Mouse (Mus musculus) gastrocnemius, postnatal 4 days (tissue): ENCODE results near the gene Ap1m2. TPM values are rescaled to one million over a fixed set of nuclear protein-coding genes. Genes with fewer than 3 reads are reported as not detected.

Experiments used
- DNase-seq, 2 experiments: peaks; one replicate each; pipeline ENCODE4 v3.0.0; 2021 to 2022; ENCODE audit warnings: low spot score in 2 of 2, mixed read lengths in 2 of 2
- long read RNA-seq, 2 experiments: library from polyadenylated mRNA; stranded (forward); transcript quantifications; one replicate each; pipeline ENCODE4 v2.0.0; 2021
- total RNA-seq, 2 experiments: library from RNA; stranded (reverse); gene quantifications; 2 replicates each; pipeline ENCODE4 v1.2.3; 2021

The Ap1m2 gene
- not detected for total RNA-seq
- long read RNA-seq, experiment 1, partial matches to known transcripts = 1 of 2 reads
- long read RNA-seq, experiment 1, other reads (novel, unspliced or antisense) = 0 of 2 reads
- long read RNA-seq, experiment 2 = 0 reads

DNA sequence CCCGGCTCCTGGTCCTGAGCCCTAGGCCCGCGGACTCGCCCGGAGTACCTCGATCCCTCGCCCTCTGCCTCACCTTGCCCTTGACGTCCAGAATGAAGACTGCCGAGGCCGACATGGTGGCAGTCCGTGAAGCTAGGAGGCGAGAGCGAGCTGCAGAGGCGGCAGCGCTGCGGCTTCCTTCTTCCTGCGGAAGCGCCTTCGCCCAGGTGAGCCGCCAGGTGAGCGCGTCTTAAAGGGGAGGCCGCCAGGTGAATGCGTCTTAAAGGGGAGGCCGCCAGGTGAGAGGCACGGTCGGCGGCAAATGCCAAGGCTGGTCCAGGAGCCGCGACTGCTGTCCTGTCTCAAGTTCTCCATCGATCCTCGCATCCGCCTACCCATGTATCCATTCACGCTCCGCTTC lies at the start of gene Ap1m2:
Ap1m2 (minus strand) TSS at position 204 of the 400 bp plus-strand sequence.
- no peak for DNase-seq

DNA sequence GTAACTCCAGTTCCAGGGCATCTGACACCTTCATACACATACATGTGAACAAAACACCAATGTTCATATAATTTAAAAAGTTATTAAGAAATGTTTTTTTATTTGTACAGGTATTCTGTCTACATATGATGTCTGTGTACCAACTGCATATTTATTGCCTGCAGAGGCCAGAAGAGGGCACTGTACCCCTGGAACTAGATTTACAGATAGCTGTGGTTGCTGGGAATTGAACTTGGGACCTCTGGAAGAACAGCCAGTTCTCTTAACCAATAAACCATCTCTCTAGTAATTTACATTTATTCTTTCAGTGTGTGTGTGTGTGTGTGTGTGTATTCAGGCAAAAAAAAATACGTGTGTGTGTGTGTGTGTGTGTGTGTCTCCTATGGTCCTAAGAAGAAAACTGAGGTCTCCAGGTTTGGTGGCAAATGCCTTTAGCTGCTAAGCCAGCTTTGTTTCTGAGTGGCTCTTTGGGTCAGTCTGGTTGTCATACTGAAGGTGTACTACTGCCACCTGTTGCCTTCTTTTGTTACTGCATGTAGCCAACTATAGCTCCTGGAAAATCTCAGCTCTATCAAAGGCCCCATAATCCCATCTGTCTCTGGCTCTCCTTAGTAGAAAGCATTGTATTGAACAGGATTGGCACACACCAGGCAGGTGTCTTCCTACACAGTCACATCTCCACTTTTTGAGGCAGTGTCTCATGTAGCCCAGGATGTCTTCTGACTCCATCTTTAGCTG lies 45.0 kb upstream of the Ap1m2 start:
- DNase-seq = peak in 1 of 2 experiments; percentile 69

DNA sequence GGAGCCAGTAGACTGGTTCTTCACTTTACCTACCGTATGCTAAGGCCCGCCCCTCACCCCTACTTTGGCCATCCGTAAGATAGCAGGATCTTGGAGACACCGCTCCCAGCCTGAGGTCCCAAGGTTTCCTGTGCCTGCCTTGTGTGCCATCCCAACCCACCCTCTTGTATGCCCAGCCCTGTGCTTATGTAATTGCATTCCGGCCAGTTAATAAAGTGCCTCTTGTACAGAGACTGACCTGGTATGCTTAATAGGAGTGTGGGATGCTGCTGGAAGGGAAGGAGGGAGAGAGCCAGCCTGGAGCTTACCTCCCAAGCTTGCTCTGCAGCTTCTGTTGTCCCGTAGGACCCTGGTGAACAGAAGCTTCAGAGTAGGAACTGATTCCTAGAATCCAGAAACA lies 42.7 kb upstream of the Ap1m2 start:
- no peak for DNase-seq

DNA sequence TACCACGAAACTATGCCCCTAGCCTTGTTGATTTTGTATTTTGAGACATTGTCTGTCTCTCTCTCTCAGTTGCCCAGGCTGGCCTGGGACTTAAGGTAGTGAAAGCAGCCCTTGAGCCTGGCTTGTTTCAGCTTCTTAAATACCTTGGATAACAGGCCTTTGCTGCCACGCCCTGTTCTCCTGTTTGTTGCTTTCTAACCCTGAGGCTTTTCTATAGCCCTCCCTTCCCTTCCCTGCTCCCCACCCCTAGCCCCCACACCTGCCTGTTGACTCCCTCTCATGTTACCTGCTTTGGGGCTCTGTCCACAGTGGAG lies 41.2 kb upstream of the Ap1m2 start:
- no peak for DNase-seq

DNA sequence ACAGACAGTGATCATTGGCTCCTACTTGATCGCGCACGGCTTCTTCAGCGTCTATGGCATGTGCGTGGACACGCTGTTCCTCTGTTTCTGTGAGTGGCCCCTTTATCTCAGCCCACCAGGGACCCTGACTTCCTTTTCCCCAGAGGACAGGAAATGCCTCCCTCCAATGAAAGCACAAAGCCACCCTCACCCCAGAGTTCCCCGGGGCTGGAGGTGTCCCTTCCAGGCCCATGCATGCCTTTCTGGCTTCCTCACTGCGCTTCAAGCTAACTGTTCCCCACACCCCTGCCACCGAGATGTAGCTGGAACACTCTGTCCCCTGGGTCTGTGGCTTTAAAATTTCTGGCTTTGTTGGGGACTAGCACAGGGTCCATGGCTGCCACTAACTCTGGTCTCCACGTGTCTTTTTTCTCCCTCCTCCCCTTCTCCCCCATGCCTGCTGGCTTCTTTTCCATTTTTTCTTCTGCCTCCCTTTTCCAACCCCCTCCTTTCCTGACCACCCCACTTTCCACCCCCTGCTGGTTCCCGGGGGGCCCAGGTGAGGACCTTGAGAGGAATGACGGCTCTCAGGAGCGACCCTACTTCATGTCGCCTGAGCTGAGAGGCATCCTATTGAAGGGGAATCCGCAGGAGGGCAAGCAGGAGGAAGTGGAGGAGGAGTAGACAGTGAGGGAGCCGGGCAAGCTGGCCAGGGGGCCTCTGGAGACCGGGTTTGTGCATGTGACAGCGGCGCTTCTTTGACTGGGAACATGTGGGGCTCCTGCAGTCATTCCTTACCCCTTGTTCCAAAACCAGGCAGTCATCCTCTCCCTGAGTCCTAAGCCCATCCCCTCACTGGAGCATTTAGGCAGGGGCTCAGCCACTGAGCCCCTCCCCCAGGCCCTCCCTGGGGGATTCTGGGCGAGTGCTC lies 40.6 kb upstream of the Ap1m2 start:
- no peak for DNase-seq

DNA sequence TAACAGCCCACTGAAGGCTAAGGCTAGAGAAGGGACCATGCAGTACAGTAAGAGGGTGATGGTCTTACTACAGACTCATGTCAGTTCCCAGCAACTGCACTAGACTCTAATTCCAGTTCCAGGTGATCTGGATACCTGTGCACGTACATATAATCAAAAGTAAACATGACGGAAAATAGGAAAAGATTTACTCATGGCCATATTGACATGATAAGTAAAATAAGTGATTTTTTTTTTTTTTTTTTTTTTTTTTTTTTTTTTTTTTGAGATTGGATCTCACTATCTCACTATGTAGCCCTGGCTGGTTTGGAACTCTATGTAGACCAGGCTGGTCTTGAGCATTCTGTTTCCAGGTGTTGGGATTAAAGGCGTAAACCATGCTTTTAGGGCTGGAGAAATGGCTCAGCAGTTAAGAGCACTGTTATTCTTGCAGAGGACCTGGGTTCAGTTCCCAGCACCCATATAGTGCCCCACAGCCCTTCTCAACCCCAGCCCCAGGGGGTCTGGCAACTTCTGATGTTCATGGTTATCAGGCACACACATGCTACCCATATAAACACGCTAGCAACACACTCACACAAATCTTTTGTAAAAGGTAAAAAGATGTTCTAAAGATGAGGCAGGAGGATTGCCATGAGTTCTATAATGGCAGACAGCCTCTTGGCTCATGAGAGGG lies 39.7 kb upstream of the Ap1m2 start:
- no peak for DNase-seq

DNA sequence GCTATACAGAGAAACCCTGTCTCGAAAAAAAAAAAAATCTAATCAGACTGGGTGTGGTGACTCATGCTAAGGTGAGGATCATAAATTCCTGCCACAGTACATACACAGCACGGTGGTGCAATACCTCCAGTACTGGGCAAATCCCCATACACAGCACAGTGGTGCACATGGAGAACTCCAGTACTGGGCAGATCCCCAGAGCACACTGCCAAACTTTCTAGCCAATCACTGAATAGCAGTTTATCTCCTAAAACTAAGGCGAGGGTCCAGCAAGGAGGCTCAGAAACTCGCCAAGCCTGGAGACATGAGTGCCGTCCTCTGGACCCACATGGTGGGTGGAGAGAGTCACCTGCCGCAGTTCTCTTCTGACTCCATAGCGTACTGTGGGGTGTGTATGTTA lies 39.0 kb upstream of the Ap1m2 start:
- no peak for DNase-seq

DNA sequence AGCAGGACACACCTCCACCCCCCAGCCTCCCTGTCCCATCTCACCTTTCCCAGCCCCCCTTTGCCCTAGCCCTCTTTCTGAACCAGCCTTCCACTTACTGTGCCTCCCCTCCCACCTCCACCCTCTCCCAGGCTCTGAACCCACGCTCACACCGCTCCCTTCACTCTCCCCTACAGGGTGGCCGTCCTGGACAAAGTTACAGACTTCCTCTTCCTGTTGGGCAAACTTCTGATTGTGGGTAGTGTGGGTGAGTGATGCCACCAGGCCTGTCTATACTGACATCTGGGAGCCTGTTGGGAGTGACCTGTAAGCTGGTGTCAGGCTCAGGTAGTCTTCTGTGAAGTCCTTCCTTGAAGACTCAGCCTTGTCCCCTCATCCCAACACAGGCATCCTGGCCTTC lies 36.0 kb upstream of the Ap1m2 start:
- no peak for DNase-seq

DNA sequence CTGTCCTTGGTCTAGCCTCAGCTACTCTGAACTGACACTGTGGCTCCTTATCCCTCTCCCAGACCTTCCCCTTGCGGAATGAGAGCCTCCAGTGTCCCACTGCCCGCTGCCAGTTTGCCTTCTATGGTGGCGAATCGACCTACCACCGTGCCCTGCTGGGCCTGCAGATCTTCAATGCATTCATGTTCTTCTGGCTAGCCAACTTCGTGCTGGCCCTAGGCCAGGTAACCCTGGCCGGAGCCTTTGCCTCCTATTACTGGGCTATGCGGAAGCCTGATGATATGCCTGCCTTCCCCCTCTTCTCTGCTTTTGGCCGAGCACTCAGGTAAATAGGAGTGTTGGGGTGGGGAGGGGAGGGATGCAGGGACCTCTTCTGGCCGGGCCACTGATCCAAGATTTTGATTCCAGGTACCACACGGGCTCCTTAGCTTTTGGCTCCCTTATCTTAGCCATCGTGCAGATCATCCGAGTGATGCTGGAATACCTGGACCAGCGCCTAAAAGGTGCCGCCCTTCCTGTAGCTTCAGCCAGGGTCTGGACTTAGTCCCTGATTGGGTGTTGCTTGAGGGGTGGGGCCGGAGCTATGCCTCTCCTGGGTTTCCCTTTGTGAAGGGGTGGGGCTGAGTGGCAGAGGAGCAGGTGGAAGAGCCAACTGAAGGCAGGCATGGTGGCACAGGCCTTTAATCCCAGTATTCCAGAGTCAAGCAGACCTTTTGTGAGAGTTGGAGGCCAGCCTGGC lies 34.7 kb upstream of the Ap1m2 start:
- DNase-seq = no peak

DNA sequence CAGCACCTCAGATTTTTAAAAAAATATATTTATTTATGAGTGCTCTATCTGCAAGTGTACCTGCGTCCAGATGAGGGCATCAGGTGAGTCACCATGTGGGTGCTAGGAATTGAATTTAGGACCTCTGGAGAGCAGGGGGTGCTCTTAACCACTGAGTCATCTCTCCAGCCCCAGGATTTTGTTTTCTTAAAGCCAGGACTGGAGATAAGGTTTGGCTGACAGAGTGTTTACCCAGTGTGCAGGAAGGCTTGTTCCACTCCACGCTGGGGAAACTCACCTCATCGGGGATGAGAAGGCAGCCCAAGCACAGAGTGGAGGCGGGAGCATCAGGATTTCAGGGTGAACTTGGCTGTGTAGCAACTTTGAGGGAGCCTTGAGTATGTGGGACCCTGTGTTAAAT lies 28.3 kb upstream of the Ap1m2 start:
- DNase-seq = no peak

DNA sequence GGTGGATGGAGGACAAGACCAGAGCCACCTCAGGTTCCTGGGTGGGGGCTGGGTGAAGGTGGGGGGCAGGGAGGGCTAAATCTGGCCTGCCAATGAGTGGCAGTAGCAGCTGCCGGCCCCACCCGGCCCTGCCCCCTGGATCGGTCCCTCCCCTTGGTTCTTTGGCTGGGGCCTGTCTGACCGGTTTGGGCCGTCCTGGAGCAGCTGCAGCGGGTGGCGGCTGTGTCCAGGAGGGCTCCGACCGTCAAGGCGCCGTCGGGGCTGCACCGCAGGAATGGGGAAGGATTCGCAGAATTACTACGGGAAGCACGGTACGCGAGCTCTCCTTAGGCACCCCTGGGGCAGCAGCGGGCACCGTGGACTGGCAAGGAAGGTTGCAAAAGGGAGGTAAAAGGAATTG lies 25.5 kb upstream of the Ap1m2 start:
- peak; percentile 40 to 53 for DNase-seq

DNA sequence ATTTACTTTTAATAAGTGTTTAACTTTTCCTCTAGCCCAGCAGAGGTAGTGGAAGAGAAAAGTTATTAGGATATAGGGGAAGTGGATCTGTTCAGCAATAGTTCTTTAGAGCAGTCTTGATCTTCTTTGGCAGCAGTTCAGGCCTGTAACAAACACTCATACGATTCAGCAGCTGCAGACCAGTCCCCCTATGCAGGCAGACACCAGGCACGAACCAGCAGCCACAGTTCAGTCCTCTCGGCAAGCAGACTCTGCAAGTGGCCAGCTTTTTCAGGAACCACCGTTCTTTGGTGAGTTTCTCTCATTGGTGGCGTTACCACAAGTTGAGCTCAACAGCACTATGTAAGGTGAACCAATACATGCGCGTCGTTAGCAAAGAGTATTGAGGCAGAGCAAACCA lies 24.4 kb upstream of the Ap1m2 start:
- no peak for DNase-seq

DNA sequence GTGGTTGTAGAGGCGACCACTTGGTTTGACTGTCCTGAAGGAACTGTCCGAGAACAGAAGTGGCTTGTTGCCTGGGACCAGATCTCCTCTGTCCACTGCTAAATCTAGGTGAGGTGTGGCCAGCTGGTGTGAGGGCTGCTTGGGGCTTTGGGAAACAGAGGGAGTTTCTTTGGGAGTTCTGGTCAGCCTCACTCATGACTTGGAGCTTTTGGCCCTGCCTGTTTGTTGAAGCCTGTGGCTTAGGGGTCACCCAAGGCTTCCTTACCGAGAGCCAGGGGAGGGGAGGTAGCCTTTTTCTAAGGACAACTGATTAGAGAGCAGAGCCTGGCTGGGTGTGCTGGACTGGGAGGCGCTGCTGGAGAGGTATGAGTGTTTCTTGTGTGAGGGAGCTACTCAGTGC lies 23.3 kb upstream of the Ap1m2 start:
- no peak for DNase-seq

DNA sequence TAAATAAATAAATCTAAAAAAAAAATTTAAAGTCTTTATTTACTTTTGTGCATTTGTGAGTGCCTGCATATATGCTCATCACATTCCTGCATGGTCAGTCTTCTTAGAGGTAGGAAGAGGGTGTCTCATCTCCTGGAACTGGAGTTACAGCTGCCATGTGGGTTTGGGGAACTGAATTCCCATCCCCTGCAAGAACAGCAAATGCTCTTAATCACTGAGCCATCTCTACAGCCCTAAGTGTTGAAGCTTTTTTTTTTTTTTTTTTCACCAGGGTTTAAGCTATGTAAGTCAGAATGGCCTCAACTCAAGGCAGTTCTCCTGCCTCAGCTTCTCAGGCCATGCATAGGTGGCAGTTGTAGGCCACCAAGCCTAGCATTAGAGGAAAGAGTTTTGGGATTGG lies 22.6 kb upstream of the Ap1m2 start:
- no peak for DNase-seq

DNA sequence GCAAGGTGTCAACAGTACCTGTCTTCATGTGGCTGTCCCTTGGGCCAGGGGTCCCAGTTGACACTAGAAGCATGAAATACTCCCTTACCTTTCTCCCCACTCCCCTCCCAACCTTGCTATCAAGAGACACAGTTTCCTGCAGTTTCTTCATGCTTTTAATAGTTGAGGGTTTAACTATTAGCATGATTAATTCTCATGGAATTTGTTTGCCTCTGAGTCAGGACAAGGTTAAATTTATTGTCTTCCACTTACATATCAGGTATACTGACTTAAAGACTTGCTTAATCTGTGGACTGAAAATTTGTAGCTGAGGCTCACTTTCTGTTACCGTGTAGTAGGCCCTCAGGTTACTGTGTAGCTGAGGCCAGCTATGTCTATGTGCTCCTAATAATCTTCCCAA lies 21.4 kb upstream of the Ap1m2 start:
- no peak for DNase-seq

DNA sequence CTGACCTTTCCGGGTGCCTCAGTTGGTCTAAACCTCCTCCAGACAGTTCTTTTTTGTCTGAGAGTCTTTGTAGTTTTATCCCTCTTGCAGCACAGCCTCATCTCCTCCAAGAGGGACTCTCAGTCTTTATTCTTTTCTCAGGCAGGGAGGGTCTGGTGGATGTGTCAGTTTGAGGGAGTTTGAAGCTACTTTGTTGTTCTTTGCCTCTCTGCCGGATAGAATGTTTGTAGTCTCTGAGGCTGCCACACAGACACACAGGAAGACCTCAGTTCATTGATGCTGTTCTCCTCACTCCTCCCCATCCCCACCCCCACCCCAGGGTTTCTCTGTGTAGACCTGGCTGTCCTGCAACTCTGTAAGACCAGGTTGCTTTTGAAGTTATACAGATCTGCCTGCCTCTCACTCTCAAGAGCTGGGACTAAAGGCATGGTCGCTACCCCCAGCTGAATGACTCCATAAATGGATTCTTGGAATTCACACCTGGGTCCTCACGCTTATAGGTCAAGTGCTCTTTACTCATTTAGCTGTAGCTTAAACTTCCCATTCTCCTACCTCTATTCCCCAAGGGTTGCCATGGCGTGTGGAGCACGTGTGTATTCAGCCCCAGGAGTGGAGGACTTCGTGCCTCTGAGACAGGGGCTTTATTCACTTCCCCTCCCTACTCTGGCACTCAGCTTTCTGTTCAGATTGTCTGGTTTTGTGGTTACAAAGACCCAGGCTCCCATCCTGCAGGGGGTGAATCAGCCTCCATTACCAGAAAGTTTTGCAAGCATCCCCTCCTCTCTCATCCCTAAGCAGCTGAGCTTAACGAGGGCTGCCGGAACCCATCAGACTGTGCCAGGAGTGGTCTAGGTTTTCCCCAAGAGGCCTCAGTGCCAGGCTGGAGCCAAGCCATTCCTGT lies 20.3 kb upstream of the Ap1m2 start:
- DNase-seq = no peak

DNA sequence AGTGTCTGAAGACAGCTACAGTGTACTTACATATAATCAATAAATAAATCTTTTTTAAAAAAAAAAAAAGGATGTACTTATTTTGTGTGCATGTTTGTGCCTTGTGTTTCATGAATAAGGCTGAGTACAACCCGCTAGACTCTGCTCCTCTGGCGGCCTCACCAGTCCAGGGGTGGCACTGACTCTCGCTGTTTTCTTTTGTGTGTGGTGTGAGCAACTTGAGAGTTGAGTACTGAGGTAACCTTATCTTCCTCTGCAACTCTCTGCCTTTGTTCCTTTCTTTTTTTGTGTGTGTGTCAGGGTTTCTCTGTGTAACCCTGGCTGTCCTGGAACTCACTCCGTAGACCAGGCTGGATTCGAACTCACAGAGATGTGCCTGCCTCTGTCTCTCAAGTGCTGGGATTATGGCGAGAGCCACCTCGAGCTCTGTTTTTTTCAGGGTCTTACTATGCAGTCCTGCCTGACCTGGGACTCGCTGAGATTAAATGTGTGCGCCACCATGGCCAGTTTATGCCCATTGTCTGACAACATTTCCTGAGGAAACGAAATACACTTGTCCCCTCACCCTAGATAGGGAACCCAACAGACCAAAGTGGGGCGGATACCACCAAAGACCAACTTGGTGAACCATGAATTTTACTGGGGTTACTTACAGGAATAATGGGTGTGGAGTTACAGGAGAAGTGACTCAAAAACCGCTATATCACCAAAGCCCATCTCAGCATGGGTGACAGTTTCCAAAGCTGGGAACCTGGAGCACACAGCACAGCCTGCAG lies 19.4 kb upstream of the Ap1m2 start:
- no peak for DNase-seq

DNA sequence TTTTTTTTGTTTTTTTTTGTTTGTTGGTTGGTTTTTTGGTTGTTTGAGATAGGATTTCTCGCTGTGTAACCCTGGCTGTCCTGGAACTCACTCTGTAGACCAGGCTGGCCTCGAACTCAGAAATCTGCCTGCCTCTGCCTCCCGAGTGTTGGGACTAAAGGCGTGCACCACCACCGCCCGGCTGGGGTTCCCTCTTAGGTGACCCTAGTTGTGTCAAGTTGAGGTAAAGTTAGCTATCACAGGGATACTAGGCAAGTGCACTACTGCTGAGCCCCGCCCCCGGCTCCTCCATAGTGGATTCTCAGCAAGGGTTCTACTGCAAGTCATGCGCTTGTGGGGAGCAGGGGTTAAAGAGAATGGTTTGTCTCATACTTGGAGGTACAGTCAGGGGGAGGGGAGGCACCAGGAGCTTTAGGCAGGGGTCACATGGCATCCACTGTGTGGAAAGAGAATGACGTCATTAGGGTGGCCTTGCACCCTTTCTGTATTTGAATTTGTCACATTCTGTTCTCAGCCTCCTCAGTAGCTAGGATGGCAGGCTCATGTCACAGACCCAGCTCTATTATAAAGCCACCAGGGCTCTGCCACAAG lies 17.7 kb upstream of the Ap1m2 start:
- DNase-seq = no peak

DNA sequence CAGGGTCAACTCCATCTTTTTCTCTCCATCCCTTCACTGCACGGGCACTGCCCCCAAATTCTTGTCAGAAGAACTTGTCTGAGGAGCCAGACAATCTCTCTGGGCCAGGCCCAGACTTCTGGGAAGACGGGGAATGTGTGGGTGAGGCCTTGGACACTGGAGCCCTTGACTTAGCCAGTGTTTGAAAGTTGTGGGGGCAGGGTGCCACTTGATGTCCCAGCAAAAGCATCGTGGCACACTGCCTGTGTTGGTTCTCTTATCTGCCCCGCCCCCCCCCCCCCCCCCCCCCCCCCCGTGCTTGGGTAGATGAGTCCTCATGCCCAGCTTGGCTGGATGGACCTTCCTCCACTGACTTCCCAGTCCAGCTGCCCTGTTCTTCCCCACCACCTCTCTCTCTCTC lies 16.9 kb upstream of the Ap1m2 start:
- no peak for DNase-seq
